Mouse (Mus musculus) thymus, adult 2 months (tissue): ENCODE measurements around the gene Pjvk.

ENCODE experiments used
- CTCF ChIP-seq: fragments of 200-500 bp; IDR thresholded peaks from 2 replicates; pipeline ENCODE4 v1.5.1; 2012; ENCODE audit warnings: mild to moderate bottlenecking, control low read depth, low read length, moderate library complexity, borderline replicate concordance; ENCODE audit not compliant: control insufficient read depth, poor library complexity, insufficient read depth; ENCODE audit errors: extremely low read depth
- POLR2A ChIP-seq: fragments of 200-500 bp; IDR thresholded peaks from 2 replicates; pipeline ENCODE4 v1.6.1; 2012; ENCODE audit warnings: mild to moderate bottlenecking, low read length, control low read depth, moderate library complexity; ENCODE audit not compliant: control insufficient read depth, poor library complexity, insufficient read depth; ENCODE audit errors: extremely low read depth

GRCm38 (mm10) chr2:76675451-76675850 lies 27.2 kb downstream of the Pjvk start:
- TF ChIP-seq POLR2A (no peak), CTCF (no peak)
